Mouse (Mus musculus) heart, postnatal 0 days (tissue): ENCODE measurements around the gene Ccdc155. TPM values are rescaled to one million over a fixed set of nuclear protein-coding genes. Genes with fewer than 3 reads are reported as not detected.

Experiments
- ATAC-seq: fragments of 200-750 bp; cut with Nextera tagmentation; 2 replicates; pipeline ENCODE4 v1.8.0; 2017; ENCODE audit warnings: low read depth, moderate number of reproducible peaks, moderate library complexity; ENCODE audit not compliant: insufficient read depth
- DNase-seq: peaks from one replicate; pipeline ENCODE4 v3.0.0-alpha.2; 2016; ENCODE audit warnings: low spot score
- H3K27ac ChIP-seq: fragments of 300-500 bp; sonication (generic); 2 replicates; pipeline ENCODE4 v1.5.1; 2014; ENCODE audit warnings: low read depth, mild to moderate bottlenecking
- H3K27me3 ChIP-seq: fragments of 300-500 bp; sonication (generic); 2 replicates; pipeline ENCODE4 v1.6.1; 2014; ENCODE audit warnings: low read length, mixed read lengths; ENCODE audit not compliant: control insufficient read depth, insufficient read depth
- H3K36me3 ChIP-seq: fragments of 300-500 bp; sonication (generic); replicated peaks from 2 replicates; pipeline ENCODE4 v1.6.1; 2014; ENCODE audit warnings: low read length, mixed read lengths; ENCODE audit not compliant: control insufficient read depth, insufficient read depth
- H3K4me1 ChIP-seq: fragments of 300-500 bp; sonication (generic); 2 replicates; pipeline ENCODE4 v1.6.1; 2014; ENCODE audit warnings: antibody characterized with exemption; ENCODE audit not compliant: control insufficient read depth, insufficient read depth
- H3K4me2 ChIP-seq: fragments of 300-500 bp; sonication (generic); 2 replicates; pipeline ENCODE4 v1.6.1; 2014; ENCODE audit warnings: low read depth, mild to moderate bottlenecking, low read length, moderate library complexity
- H3K4me3 ChIP-seq: fragments of 300-500 bp; sonication (generic); 2 replicates; pipeline ENCODE4 v1.5.1; 2014; ENCODE audit warnings: low read depth, low read length
- H3K9ac ChIP-seq: fragments of 300-500 bp; sonication (generic); replicated peaks from 2 replicates; pipeline ENCODE4 v1.6.1; 2014; ENCODE audit warnings: low read depth, low read length, mixed read lengths
- H3K9me3 ChIP-seq: fragments of 300-500 bp; sonication (generic); replicated peaks from 2 replicates; pipeline ENCODE4 v1.6.1; 2016; ENCODE audit warnings: low read length; ENCODE audit not compliant: control insufficient read depth
- CTCF ChIP-seq: IDR thresholded peaks from 2 replicates; pipeline ENCODE4 v1.5.1; 2016; ENCODE audit warnings: antibody characterized with exemption, control low read depth, low read depth
- EP300 ChIP-seq: IDR thresholded peaks from 2 replicates; pipeline ENCODE4 v1.6.1; 2016; ENCODE audit warnings: antibody characterized with exemption, low read depth
- whole genome bisulfite sequencing: fragments of 180-500 bp; shearing (Covaris S2); extraction: QIAGEN DNeasy Blood & Tissue Kit; methylation state at CpG from one replicate; pipeline ENCODE4 v1.1.7; 2014; 5-methylcytosine and 5-hydroxymethylcytosine counted together
- polyA plus RNA-seq: library from polyadenylated mRNA; unstranded; fragments of >200 nt; fragmentation: Nextera tagmentation; extraction: Ambion mirVana; gene quantifications from 2 replicates; pipeline ENCODE4 v1.2.1, GENCODE M21; 2015
- total RNA-seq: library from RNA; depleted of rRNA; stranded (reverse); fragments of >200 nt; gene quantifications from 2 replicates; pipeline ENCODE4 v1.2.3, GENCODE M21; 2014; ENCODE audit warnings: low replicate concordance

The Ccdc155 gene
- total and polyA plus RNA-seq, 2 experiments from 2014 or later, result 0.14 TPM; not detected in 1

DNA sequence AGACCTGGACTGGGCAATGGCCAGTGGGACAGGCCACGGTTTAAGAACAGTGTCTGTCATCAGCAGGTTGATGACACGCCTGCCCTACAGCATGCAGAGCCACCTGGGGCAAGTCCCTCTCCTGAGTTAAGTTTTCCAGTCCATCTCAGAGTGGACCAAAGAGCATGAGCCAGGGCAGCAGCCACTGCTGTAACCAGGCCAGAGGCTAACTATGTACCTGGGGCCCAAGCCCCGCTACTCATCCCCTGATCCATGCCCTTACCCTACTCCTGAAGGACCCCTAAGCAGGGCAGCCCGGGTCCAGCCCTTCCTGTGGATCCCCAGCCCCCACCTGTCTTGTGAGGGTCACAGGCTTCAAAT is 8.5 kb downstream of the Ccdc155 start:
- Histone ChIP-seq H3K9me3 (no peaks in the 10 kb centered on the region), H3K9ac (no peak overlapping the region), H3K4me1 (peaks cover 7% of the 10 kb centered on the region; the same call in 1 of the 2 replicates), H3K36me3 (no peaks in the 10 kb centered on the region), H3K27me3 (peaks cover 4% of the 10 kb centered on the region; the same call in 1 of the 2 replicates), H3K4me2 (no peak overlapping the region), H3K4me3 (no peak overlapping the region), H3K27ac (no peak overlapping the region)
- WGBS, result 81% methylated on average over 4 of the region's 4 CpGs
- DNase-seq (no peak), ATAC-seq (no peak)
- TF ChIP-seq CTCF, result no peak
- TF ChIP-seq EP300, result no peak

DNA sequence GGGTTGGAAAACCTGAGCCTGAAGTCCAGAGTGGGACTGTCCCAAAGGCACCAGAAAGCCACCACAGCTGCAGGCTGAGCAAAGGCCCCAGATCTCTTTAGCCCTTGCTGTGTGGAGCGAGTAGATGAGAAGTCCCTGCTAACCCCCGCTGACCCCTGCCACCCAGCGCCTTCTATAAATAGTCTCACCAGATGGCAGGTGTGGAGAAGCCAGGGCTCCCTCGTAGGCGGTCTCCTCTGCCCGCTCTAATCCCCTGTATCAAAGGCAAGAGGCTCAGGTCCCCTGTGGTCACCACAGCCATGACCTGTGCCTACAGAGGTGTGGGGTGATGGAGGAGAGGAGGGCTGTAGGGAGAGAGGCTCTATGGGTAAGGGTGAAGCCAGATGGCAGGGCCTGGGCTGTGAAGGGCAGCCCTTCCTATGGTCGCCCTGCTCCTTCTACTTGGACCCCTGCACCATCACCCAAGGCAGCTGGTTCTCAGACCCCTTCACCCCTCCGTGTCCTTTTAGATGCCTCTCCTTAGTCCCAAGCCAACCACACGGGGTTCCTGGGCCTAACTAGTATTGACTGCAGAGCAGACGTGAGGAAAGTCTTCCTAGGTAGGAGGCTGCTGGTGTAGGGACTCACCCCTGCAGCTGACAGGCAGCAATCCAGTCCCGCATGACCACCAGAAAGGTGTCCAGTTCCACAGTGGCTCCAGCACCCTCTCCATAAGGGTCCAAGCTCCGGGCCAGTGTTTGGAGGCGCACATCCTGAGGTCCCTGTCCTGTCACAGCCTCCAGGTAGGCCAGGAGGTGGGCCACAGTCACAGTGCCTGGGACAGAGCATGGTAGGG is 9.1 kb downstream of the Ccdc155 start:
- H3K4me2 ChIP-seq, result no peak overlapping the region
- H3K4me1 ChIP-seq, result peaks cover 7% of the 10 kb centered on the region; the same call in 1 of the 2 replicates
- no peak overlapping the region for H3K4me3 ChIP-seq
- H3K9me3 ChIP-seq, result no peaks in the 10 kb centered on the region
- DNase-seq, result no peak
- no peaks in the 10 kb centered on the region for H3K36me3 ChIP-seq
- ATAC-seq, result no peak
- H3K9ac ChIP-seq, result no peak overlapping the region
- TF ChIP-seq EP300 (no peak), CTCF (no peak)
- 50% methylated on average over 13 of the region's 13 CpGs for WGBS
- no peak overlapping the region for H3K27ac ChIP-seq
- H3K27me3 ChIP-seq, result peaks cover 4% of the 10 kb centered on the region; the same call in 1 of the 2 replicates

DNA sequence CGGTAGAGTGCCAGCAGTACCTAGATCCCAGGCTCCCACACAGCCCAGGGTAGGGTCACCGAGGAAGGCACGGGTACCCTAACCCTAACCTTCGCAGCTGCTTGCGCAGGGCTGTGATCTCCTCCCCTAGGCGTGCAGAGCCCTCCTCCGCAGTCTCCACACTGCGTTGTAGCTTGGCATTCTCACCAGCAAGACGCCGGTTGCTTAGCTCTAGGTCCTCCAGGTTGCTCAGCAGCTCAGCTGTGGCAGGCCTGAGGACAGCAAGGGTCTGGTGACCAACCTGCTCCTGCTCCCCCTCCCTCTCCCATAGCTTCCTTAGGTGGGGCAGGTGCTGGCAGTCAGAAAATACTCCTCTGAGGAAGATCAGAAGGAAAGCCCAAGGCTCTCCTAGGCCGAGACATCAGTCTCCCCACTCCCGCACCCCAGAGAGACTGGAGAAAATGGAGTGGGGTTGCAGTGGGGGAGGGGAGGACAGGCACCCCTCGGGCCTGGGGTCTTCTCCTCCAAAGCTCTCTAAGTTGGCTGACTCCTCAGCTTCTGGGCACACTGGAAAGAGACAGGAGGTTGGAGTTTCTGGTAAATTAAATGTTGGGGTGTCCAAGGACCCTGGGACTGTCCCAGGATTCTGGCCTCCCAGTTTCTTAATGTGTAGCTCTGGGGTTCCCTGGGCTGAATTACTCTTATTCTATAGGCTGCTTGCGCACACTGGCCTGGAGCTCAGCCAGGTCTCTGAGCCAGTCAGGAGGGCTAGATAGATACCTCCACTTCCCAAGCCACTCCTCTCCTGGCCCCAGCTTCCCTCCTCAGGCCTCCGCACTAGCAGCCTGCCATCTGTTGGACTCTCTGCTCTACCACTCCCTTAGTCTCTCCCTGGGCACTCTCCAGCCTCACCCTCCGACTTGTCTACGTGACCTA is 10.6 kb downstream of the Ccdc155 start:
- TF ChIP-seq CTCF (no peak), EP300 (no peak)
- Histone ChIP-seq H3K4me3 (no peak overlapping the region), H3K9me3 (no peaks in the 10 kb centered on the region), H3K4me1 (peaks cover 7% of the 10 kb centered on the region; the same call in 1 of the 2 replicates), H3K9ac (no peak overlapping the region), H3K36me3 (no peaks in the 10 kb centered on the region), H3K27me3 (peaks cover 12% of the 10 kb centered on the region; the same call in 1 of the 2 replicates), H3K4me2 (no peak overlapping the region), H3K27ac (no peak overlapping the region)
- WGBS, result 76% methylated on average over 17 of the region's 17 CpGs
- ATAC-seq (no peak), DNase-seq (no peak)

DNA sequence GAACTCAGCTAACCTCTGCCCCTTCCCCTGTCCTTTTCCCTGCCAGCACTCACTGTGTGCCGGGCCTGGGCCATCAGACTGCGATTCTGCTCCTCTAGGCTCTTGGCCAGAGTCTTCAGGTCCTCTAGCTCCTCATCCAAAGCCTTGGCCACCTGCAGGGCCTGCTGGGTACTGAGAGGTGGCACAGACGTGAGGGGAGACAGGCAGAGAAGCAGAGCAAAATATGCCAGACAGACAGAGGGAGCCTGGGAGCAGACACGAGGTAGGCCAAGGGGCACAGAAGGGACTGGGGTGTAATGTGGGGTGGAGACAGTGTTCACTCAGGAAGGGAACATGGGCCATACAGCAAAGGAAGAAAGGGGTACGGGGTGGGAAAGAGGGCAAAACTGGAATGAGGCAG is 11.3 kb downstream of the Ccdc155 start:
- no peaks in the 10 kb centered on the region for H3K9me3 ChIP-seq
- TF ChIP-seq CTCF (no peak), EP300 (no peak)
- no peak overlapping the region for H3K9ac ChIP-seq
- no peak overlapping the region for H3K4me3 ChIP-seq
- WGBS, result 57% methylated on average over 5 of the region's 5 CpGs
- H3K4me2 ChIP-seq, result no peak overlapping the region
- peaks cover 7% of the 10 kb centered on the region; the same call in 1 of the 2 replicates for H3K4me1 ChIP-seq
- no peak for DNase-seq
- no peak overlapping the region for H3K27ac ChIP-seq
- H3K27me3 ChIP-seq, result peaks cover 19% of the 10 kb centered on the region
- no peaks in the 10 kb centered on the region for H3K36me3 ChIP-seq
- no peak for ATAC-seq

DNA sequence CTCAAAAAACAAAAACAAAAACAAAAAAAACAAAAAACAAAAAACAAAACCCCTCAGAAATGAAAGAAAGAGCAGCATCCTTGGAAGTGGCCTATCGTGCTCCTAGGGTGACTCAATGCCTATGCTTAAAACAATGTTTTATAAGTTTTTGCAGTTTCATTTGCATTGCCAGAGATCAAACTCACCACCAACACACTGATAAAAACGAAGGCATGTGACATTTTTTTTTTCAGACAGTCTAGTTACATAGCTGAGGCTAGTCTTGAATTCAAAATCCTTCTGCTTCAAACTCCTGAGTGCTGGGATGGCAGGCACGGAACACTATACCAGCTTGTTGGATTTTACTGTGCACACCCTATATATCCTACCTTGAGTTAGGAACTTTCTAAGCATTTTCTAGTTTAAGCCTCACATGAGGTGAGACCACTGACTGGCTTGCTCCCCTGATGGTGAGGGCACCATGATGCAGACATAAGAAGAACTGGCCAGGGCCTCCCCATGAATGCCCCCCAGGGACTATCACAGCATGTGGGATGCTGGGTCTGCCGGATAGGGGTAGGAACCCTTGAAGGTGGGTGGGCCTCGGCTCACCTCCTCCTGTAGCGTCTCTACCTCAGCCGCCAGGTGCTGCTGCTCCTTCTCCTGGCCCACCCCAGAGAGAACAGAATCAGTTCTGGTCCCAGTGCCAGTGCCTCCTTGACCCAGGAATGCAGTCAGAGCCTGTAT is 11.9 kb downstream of the Ccdc155 start:
- Histone ChIP-seq H3K36me3 (no peaks in the 10 kb centered on the region), H3K4me2 (no peak overlapping the region), H3K27ac (no peak overlapping the region), H3K27me3 (peaks cover 21% of the 10 kb centered on the region), H3K4me1 (peaks cover 7% of the 10 kb centered on the region; the same call in 1 of the 2 replicates), H3K9ac (no peak overlapping the region), H3K4me3 (no peak overlapping the region), H3K9me3 (no peaks in the 10 kb centered on the region)
- TF ChIP-seq EP300 (no peak), CTCF (no peak)
- WGBS, result 86% methylated on average over 7 of the region's 7 CpGs
- ATAC-seq (no peak), DNase-seq (no peak)
